Mouse (Mus musculus) mouse embryonic stem cell (cell line): ENCODE results near the gene Hist2h2be.
"Not testable (repeated sequence)": the region's sequence is repeated elsewhere in the genome, so short reads cannot be mapped to it uniquely, and the experiment has no call there.

Experiments
- in situ Hi-C, 2 experiments: fragments of 300-500 bp; cut with MboI; formaldehyde crosslinking; loops; 1 replicate in 1 of 2; 3 replicates in 1 of 2; pipeline ENCODE4 v1.14.3; 2019 to 2020; ENCODE audit warnings: low sequenced_read_pairs in 2 of 2, low pct_unique_long_range_greater_than_20kb in 1 of 2, mixed read lengths in 1 of 2; ENCODE audit not compliant: unreplicated experiment in 1 of 2

Gene Hist2h2be

DNA sequence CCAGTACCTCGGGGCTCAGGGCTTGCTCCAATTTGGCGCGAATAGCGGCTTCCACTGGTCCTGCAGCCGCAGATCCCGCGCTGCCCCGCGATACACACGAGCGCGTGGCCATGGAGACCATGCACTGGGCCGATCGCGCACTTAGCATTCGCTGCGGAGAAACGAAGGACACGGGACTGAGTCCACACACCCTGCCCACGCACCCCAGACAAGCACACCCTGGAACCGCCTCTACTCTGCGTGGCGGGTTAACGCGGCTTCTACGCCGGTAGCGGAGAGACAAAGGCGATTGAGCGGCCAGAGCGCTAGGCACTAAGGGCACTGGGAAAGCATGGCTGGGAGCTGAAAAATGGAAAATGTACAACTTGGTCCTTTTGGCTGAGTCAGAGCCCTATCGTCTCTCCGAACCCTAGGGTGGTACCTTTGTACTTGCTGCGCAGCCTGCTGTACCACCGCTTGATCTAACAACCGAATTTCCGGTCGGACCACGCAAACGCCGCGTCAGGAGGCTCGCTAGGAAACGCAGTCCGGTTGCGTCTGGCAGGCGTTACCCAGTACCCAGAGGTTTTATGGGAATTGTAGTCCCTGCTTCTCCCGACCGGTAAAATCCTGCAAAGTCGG lies 23.7 kb upstream of the Hist2h2be start:
- in situ Hi-C loops = no loop called here

DNA sequence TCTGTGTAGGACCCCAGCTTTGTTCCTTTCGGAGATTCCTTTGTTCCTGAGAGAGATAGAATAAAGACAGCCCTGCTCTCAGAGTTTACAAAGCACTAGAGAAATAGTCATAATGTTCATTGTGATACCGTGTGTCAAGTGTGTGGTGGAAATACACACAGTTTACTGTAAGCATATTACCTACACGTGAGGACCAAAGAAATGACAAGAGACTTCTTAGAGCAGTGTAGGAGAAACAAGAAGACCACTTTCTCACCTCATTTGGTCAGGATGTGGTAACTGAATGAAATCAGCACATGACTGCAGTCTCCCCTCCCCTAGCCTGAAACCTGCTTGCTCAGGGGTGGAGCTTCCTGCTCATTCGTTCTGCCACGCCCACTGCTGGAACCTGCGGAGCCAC lies 22.7 kb upstream of the Hist2h2be start:
- in situ Hi-C loops = no loop called here

DNA sequence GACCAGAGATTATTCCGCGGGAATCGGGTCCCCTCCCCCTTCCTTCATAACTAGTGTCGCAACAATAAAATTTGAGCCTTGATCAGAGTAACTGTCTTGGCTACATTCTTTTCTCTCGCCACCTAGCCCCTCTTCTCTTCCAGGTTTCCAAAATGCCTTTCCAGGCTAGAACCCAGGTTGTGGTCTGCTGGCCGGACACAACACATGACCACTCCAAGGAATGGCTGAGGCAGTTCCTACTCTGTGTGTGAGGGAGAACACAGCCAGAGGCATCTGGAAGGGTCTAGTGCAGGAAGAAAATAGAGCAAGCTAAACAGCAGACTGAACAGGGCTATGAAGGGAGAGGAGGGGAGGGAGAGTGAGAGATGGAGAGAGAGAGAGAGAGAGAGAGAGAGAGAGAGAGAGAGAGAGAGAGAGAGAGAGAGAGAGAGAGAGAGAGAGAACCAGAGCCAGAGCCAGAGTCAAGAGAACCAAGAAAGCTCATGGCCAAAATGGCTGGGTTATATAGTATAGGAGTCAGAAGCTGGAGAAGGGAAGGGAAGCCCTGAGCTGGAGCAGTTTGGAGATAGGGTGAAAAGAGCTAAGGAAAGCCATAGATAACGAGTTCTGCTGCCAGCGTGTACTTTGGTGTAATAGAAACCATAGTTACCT lies 22.2 kb upstream of the Hist2h2be start:
- in situ Hi-C loops = not testable (repeated sequence)

DNA sequence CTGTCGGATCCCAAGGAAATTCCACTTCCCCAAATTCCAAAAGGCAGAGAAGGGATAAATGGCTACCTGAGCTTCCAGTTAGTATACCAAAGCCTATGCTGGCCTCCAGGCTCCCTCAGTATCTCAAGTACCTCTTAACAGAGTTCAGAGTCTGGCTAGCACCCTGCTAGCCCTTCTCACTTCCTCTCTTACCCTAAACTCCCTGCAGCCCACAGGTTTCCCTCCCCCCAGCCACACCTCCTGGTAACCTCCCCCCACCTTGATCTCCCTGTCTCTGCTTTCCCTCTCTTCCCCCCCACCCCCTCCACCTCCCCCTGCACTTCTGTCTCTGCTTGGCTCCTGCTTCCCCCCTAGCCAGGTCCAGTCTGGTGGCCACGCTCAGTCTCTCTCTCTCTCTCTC lies 21.2 kb upstream of the Hist2h2be start:
- in situ Hi-C loops = no loop called here

DNA sequence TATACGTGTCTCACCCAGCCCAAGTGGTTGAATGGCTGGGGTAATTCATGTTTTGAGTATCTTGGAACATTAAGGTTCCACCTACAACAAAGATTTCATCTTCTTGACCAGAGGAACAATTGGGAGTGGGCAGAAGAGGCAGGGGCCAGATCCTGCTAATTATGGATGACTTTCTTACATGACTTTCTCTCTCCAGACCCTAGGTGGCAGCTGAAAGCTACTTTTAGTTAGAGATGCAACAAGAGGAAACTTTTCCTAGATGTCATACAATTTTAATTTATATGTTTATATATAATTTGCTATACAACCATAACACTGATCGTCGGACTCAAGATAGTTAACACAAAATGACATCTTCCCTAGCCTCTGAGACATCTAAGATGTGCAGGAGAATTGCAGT lies 13.1 kb upstream of the Hist2h2be start:
- in situ Hi-C loops = no loop called here

DNA sequence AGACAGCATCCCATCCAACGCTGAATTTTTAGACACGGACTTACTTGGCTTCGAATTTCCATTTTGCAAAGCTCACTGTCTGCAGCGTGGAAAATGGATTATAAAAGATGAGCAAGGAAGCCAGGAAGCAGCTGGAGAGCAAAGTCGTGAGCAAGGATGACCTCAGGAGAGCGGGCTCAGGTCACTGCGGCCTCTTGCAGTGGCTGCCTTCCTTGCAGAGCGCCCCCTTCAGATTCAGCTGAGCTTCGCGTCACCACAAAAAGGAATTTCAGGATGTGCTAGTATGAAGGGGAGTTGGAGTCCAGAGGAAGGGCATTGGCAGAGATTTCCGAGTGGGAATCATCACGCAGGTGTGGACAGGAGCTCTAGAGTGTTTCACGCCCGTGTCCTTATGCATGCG lies 11.7 kb upstream of the Hist2h2be start:
- in situ Hi-C loops = no loop called here

DNA sequence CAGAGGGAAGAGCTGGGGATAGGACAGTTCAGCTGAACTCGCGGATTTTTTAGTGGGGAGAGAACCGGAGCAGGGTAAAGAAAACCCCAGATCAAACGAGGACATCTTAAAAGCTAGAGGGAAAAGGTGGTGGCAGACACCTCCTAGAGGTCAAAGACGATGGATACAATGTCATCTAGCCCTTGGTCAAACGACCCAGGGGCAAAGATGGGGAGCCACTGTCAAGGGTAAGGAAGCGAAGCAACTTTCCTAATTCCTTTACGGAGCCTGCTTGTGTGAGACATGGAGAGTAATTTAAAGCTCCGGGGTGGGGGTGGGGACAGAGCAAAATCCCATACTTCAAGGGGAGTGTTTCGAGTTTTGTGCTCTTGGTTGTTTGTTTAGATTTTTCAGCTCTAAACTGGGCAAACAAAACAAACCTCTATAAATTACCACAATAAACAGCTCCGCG lies 1.7 kb upstream of the Hist2h2be start:
- in situ Hi-C loops = no loop called here

DNA sequence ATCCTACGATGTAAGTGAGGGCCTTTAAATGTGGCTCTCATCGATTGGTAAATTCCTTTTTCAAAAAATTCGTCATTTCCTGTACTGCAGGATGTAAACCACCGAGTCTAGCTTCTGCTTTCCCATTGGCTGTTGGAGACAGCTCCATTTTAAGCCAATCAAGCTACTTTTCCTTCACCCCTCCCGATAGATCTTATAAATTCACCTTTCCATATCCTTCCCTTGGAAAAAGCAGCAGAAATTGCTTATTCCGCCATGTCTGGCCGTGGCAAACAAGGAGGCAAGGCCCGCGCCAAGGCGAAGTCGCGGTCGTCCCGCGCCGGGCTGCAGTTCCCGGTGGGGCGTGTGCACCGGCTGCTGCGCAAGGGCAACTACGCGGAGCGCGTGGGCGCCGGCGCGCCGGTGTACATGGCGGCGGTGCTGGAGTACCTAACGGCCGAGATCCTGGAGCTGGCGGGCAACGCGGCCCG lies 1.2 kb upstream of the Hist2h2be start, which contains the start of the genes Bola1 and Hist2h2ab:
Gene Bola1, minus strand, starts transcription at position 49 of the 470 bp plus-strand sequence.
Gene Hist2h2ab, plus strand, starts transcription at position 205 of the 470 bp plus-strand sequence.
- in situ Hi-C loops = no loop called here

DNA sequence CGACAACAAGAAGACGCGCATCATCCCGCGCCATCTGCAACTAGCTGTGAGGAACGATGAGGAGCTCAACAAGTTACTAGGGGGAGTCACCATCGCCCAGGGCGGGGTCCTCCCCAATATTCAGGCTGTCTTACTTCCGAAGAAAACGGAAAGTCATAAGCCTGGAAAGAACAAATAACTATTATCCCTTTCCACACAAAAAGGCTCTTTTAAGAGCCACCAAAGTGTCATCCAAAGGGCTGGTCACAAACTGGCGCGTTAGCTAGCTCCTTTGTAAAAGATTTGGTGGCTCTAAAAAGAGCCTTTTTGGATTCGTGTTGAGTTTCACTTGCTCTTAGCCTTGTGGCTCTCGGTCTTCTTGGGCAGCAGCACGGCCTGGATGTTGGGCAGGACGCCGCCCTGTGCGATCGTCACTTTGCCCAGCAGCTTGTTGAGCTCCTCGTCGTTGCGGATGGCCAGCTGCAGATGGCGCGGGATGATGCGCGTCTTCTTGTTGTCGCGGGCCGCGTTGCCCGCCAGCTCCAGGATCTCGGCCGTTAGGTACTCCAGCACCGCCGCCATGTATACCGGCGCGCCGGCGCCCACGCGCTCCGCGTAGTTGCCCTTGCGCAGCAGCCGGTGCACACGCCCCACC lies 671 bp upstream of the Hist2h2be start:
- in situ Hi-C loops = not testable (repeated sequence)

DNA sequence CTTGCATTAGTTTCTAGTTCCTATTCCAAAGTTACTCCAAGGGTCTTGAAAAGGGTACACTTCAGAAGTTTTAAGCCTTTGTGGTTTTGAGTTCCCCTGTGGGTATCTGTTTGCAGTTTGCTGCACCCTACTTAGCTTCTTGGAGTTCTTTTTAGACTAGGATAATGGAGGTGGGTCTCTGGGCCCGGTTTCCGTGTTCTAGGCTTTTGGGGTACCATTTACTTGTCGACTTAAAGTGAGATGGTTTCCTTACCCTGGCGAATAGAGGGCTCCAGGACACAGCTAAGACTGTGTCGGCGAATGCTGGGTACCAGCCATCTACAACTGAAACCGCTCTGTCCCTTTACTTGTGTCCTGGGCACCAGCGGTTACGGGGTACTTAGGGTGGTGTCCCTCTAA lies 720 bp downstream of the Hist2h2be start:
- in situ Hi-C loops = no loop called here

DNA sequence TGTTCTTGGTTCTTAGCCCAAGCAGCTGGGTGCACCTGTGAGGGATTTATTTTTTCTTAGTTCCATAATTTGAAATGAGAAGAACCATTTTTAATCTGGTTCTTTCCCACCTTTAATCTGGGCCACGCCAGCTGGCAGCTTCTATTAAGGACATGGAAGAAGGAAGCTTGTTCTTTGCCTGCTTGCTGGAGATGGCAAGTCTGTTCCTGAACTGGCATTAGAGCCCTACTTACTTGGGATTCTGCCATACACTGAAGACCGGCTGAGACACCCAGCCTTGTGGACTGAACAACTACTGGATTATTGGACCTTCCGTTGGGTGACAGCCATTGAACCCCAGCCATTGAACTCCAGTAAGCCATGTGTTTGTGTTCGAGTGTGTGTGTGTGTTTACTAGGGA lies 1.9 kb downstream of the Hist2h2be start:
- in situ Hi-C loops = no loop called here

DNA sequence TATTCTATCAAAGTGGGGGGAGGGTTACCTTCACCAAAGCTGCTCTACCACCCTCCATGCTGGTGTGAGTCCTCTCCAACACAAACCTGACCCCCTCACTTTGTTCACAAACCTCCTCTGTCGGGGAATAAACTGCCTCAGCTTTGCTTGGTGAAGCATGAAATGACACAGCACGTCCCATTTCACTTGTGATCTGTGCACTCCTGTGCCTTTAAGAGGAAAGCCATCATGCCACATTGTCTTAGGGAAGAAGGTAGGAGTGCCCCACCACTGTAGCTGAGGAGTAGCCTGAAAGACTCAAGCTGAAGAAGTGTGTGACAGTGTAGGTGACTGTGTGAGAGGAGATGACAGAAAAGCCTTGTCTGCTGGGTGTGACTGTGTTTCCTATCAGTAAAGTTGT lies 4.5 kb downstream of the Hist2h2be start:
- in situ Hi-C loops = no loop called here

DNA sequence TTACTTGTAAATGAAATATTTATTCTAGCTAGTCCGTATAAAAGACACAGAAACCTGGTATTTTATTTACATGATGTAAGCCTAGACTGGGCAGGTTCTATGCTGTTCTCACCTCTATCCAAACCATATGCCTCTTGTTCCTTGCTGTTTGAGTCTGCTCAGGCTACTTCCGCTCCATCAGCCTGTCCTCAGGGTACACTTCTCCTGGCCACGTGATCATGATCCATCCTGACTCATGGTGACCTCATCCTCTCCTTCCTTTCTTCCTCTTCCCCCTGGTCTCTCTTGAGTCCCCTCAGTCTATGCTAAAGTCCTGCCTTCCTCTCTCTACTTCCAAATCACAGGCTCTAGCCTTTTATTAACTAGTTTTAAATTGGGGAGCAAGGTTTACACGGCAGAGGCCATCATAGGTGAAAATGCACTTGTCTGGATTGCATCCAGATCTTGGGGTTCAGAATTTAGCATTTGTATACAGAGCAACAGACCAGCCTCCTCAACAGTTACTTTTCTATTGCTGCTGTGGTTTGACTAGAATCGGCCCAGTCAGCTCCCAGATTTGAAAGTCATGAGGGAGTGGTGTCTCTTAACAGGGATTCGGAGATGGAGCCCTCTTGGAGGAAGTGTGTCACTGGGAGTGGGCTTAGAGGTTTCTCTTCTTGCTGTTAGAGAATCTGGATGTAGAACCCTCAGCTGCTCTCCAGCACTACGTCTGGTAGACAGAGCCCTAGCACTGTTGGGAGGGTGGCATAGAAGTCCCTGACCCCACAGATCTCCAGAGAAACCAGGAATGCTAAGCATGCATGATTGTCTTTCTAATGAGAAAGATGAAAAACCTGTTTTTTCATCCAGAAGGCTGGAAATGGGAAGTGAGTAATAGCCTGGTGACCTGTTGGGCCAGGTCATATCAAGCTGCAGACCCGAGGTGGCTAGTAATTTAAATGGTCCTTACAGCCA lies 6.1 kb downstream of the Hist2h2be start:
- in situ Hi-C loops = no loop called here

DNA sequence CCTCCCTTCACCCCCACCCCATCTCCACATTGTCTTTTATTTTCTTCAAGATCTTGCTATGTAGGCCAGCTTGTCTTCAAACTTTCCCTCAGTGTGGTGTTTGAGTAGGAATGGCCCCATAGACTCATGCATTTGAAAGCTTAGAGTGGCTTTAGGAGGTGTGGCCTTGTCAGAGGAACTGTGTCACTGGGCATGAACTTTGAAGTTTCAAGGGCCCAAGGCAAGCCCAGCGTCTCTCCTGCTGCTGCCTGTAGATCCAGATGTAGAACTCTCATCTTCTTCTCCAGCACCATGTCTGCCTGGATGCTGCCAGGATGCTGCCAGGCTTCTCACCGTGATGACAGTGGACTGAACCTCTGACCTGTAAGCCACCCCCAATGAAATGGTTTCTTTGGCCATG lies 7.9 kb downstream of the Hist2h2be start:
- in situ Hi-C loops = no loop called here

DNA sequence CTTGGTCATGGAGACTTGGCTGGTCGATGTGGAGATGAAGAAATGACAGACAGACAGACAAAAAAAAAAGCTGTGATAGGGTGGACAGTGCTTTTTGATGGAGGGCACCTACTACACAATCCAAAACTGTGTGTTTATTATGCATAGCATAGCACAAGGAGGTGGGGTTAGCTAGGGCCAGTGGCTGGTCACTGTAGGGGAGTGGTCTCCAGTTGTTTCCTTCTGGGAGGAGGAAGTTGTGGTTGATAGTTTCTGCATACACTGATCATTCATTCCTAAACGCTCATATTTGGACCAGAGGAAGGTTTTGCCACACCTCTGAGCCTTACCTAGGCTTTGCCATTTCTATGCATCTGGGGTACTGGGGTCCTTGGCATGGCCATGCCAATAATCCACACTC lies 9.5 kb downstream of the Hist2h2be start:
- in situ Hi-C loops = no loop called here

DNA sequence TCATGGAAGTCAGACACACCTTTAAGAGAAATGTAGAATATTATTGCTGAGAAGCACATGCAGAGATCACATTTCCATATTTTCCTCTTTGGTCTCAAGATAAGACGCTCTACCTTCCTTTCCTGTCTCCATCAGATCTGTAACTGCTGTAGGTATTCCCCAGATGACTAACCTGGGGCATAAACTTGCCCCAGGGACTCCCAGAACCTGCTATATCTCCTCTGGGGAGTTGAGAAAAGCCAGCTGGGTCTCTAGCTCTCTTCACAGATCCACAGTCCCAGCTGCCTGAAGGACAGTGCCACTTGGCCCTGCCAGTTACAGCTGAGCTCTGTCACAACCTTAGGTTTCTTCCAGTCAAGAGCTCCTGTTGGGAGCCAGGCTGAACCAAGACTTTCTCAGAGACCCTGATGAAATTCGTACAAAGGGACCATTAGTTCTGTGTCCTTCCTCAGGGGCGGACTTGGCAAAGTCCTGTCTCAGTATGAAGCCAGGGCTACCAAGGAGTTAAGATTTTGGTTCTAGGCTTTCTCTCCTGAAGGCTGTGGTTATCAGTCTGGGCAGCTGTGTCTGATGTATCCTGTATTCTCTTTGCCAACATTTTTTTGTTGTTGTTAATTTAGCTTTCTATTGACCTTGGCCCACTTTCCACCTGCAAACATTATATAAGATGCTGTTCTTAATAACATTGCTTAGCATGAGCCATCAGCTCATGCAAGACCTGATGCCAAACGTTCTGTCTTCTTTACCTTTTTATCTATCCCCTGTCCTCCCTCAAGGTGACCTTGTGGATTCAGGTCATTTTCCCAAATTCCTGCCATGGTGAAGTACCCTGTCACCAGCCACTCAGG lies 10.2 kb downstream of the Hist2h2be start:
- in situ Hi-C loops = no loop called here

DNA sequence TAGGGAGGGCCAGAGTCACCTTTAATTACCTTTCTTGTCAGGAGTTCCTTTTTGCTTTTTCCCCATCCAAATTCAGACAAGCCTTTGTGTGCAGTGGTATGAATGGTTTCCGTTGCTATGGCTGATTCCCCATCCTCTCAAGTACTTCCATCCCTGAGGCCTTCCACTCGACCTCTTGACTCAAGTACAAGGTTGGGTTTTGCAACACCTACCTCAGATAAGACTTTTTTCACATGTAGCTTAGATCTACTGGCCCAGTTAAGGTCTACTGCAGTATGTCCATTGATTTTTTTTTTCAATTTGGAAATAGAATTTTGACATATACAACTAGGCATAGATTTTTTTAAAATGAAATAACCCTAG lies 10.8 kb downstream of the Hist2h2be start:
- in situ Hi-C loops = no loop called here

DNA sequence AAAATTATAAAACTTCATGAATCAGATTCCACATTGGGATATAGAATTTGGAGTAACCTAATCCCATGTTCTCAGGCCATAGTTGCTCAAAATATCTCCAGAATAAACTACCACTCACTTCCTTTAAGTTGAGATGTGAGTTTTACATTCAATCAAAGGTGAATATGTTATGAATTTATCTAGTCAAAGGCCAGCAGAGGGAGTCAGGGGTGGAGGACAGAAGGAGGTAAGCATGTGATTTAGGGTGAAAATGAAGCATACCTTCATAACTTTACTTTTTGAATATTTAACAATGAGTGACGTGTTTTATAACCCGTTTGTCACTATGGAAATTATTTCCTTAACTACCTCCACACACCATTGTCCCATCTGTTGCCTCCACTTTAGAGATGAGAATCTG lies 14.0 kb downstream of the Hist2h2be start:
- in situ Hi-C loops = no loop called here
